Mouse (Mus musculus) forebrain, embryonic 15.5 days (tissue): ENCODE data around the gene Tceal7. TPM values are rescaled to one million over a fixed set of nuclear protein-coding genes. Genes with fewer than 3 reads are reported as not detected.
"Not testable (repeated sequence)": the region's sequence is repeated elsewhere in the genome, so short reads cannot be mapped to it uniquely, and the experiment has no call there.

Experiments used
- ATAC-seq: fragments of 200-750 bp; cut with Nextera tagmentation; replicated peaks from 2 replicates; pipeline ENCODE4 v1.8.0; 2017; ENCODE audit warnings: mild to moderate bottlenecking, moderate TSS enrichment, moderate library complexity
- H3K27ac ChIP-seq: fragments of 300-500 bp; sonication (generic); replicated peaks from 2 replicates; pipeline ENCODE4 v1.5.1; 2015; ENCODE audit warnings: mild to moderate bottlenecking, inconsistent platforms
- H3K27me3 ChIP-seq: fragments of 300-500 bp; sonication (generic); 2 replicates; pipeline ENCODE4 v1.6.1; 2015; ENCODE audit warnings: inconsistent platforms
- H3K36me3 ChIP-seq: fragments of 300-500 bp; sonication (generic); 2 replicates; pipeline ENCODE4 v1.6.1; 2015; ENCODE audit warnings: mild to moderate bottlenecking, inconsistent platforms
- H3K4me1 ChIP-seq: fragments of 300-500 bp; sonication (generic); 2 replicates; pipeline ENCODE4 v1.6.1; 2015; ENCODE audit warnings: inconsistent platforms
- H3K4me2 ChIP-seq: fragments of 300-500 bp; sonication (generic); replicated peaks from 2 replicates; pipeline ENCODE4 v1.6.1; 2015; ENCODE audit warnings: mild to moderate bottlenecking, inconsistent platforms
- H3K4me3 ChIP-seq: fragments of 300-500 bp; sonication (generic); 2 replicates; pipeline ENCODE4 v1.5.1; 2015; ENCODE audit warnings: mild to moderate bottlenecking, inconsistent platforms
- H3K9ac ChIP-seq: fragments of 300-500 bp; sonication (generic); replicated peaks from 2 replicates; pipeline ENCODE4 v1.6.1; 2015; ENCODE audit warnings: mild to moderate bottlenecking, inconsistent platforms
- H3K9me3 ChIP-seq: fragments of 300-500 bp; sonication (generic); 2 replicates; pipeline ENCODE4 v1.6.1; 2016; ENCODE audit warnings: inconsistent platforms
- WGBS: fragments of 180-500 bp; shearing (Covaris S2); methylation state at CpG from one replicate; pipeline ENCODE4 v1.1.7; 2015; ENCODE audit warnings: mixed read lengths; 5-methylcytosine and 5-hydroxymethylcytosine counted together
- polyA plus RNA-seq: library from polyadenylated mRNA; unstranded; fragments of >200 nt; fragmentation: Nextera tagmentation; extraction: Ambion mirVana; gene quantifications from 2 replicates; pipeline ENCODE4 v1.2.1, GENCODE M21; 2015

Gene Tceal7
- 1.3 and 1.4 TPM in 2 replicates for polyA plus RNA-seq

GRCm38 (mm10) chrX:136214729-136215677 lies at the start of gene Tceal7, which contains the start of gene Bex1:
Gene Tceal7, plus strand, starts transcription at chrX:136214779.
Gene Bex1, minus strand, starts transcription at chrX:136215513.
- not testable (repeated sequence) for H3K9me3 ChIP-seq, H3K4me1 ChIP-seq, H3K36me3 ChIP-seq, H3K27me3 ChIP-seq, H3K27ac ChIP-seq
- Histone ChIP-seq H3K4me3 (peak within 1 kb of the TSS; percentile 45), H3K4me2 (peak within 1 kb of the TSS; percentile 39), H3K9ac (peak within 1 kb of the TSS; percentile 46)
- peak; percentile 96 for ATAC-seq
- 21% methylated on average over 18 of the region's 67 CpGs for WGBS

- Histone ChIP-seq H3K4me1 (peaks cover 4% of the 10 kb centered on the region; the same call in 1 of the 2 replicates), H3K4me2 (peak overlapping the region; percentile 55), H3K36me3 (no peaks in the 10 kb centered on the region), H3K4me3 (peak overlapping the region; percentile 59), H3K9me3 (no peaks in the 10 kb centered on the region), H3K9ac (no peak overlapping the region), H3K27ac (no peak overlapping the region), H3K27me3 (no peaks in the 10 kb centered on the region)
- 64% methylated on average over 10 of the region's 10 CpGs for WGBS
- no peak for ATAC-seq
Measured at GRCm38 (mm10) chrX:136170625-136171024, 44.0 kb upstream of the Tceal7 start.

DNA sequence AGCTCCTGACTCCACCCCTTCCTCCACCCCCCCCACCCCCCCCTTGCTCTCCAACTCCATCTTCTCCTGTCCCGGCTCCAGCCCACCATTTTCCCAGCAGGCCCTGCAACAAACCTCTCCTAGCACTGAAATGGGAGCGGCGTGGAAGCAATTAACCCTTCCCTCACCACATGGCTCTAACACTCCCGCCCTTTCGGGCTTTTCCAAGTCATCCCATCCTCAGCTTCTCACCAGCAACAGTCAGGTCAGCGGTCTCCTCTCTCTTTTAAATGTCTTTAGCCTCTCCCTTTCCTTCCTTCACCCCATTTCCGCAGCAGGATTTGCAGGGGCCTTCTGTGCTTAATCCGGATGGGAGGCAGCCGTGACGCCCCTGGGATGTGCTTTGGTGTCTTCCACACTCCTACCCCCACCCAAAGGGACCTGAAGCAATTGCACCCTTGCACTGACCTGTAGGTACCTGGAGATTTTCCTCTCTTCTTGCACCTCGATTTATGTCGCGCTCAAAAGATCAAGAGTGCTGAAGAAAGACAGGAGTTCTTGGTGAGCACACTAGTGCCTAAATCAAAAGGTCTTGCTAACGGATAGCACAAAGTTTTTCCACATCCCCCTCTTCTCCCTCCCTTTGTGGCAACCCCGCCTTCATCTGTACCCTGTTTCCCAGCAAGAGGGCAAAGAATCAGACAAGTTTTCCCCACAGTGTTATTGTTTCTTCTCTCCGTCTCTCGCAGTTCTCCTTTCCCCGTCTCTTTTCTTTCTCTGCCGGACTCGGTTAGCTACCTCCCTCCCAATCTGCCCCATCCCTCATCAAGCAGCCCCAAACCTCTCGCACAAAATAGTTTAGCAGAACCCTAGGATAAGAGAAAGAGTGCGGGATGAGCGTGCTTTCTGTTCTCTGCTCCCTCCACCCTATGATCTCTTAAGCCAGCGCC lies 43.1 kb upstream of the Tceal7 start:
- no peaks in the 10 kb centered on the region for H3K9me3 ChIP-seq
- H3K36me3 ChIP-seq: no peaks in the 10 kb centered on the region
- peaks cover 4% of the 10 kb centered on the region; the same call in 1 of the 2 replicates for H3K4me1 ChIP-seq
- peak overlapping the region; percentile 86 for H3K27ac ChIP-seq
- no peaks in the 10 kb centered on the region for H3K27me3 ChIP-seq
- H3K4me3 ChIP-seq: peak overlapping the region; percentile 59
- ATAC-seq: peak; percentile 81
- 24% methylated on average over 24 of the region's 24 CpGs for WGBS
- peak overlapping the region; percentile 58 for H3K9ac ChIP-seq
- H3K4me2 ChIP-seq: peak overlapping the region; percentile 55

- no peaks in the 10 kb centered on the region for H3K27me3 ChIP-seq
- H3K4me1 ChIP-seq: peaks cover 4% of the 10 kb centered on the region; the same call in 1 of the 2 replicates
- WGBS: 21% methylated on average over 10 of the region's 10 CpGs
- peak within 1 kb of the TSS; percentile 58 for H3K9ac ChIP-seq
- peak within 1 kb of the TSS; percentile 55 for H3K4me2 ChIP-seq
- ATAC-seq: peak; percentile 98
- no peaks in the 10 kb centered on the region for H3K9me3 ChIP-seq
- no peaks in the 10 kb centered on the region for H3K36me3 ChIP-seq
- H3K4me3 ChIP-seq: peak within 1 kb of the TSS; percentile 59
- H3K27ac ChIP-seq: peak within 1 kb of the TSS; percentile 86
Measured at GRCm38 (mm10) chrX:136172118-136172551, 42.4 kb upstream of the Tceal7 start, which contains the start of gene Tceal8. Gene Tceal8, minus strand, starts transcription at chrX:136172342.

- H3K9ac ChIP-seq: peak overlapping the region; percentile 41; the same call in 1 of the 2 replicates
- no peaks in the 10 kb centered on the region for H3K9me3 ChIP-seq
- peak overlapping the region; percentile 59 for H3K4me3 ChIP-seq
- H3K4me2 ChIP-seq: peak overlapping the region; percentile 45
- WGBS: 25% methylated on average over 10 of the region's 10 CpGs
- no peaks in the 10 kb centered on the region for H3K36me3 ChIP-seq
- peaks cover 4% of the 10 kb centered on the region; the same call in 1 of the 2 replicates for H3K4me1 ChIP-seq
- ATAC-seq: no peak
- H3K27me3 ChIP-seq: no peaks in the 10 kb centered on the region
- H3K27ac ChIP-seq: peak overlapping the region; percentile 86; the same call in 1 of the 2 replicates
Measured at GRCm38 (mm10) chrX:136172786-136173185, 41.8 kb upstream of the Tceal7 start.

DNA sequence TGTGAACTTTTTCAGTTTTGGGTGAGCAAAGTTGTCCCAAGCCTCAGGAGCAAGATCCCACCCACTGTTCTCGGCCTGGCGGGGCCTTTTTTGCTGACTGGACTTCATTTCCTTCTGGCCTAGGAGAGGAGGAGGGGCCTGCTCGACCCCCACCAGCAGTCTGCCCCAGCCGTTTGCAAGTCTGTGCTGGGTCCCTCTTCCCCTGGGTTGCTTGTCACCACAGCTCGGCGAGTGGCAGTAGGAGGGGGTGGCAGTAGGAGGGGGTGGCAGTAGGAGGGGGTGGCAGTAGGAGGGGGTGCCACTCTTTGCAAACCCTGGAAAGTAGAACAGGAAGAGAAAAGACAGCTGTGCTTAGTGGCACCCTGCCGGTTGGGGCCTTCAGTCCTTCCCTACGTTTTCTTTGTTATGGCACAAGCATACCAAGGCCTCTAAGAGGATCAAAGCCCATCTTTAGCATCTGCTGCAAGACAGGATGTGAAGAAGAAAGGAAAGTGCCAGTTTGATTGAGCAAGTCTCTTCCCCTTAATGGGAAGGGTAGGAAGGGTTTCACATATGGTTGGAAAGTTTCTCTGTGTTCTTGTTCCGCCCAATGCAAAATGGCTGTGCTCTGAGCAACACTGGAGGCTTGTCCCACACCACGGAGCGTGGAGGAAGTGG lies 33.6 kb upstream of the Tceal7 start:
- H3K27ac ChIP-seq: no peak overlapping the region

GRCm38 (mm10) chrX:136183107-136183506 lies 31.5 kb upstream of the Tceal7 start:
- no peak overlapping the region for H3K4me2 ChIP-seq
- no peaks in the 10 kb centered on the region for H3K27me3 ChIP-seq
- no peak for ATAC-seq
- no peak overlapping the region for H3K9ac ChIP-seq
- no peak overlapping the region for H3K4me3 ChIP-seq
- H3K27ac ChIP-seq: no peak overlapping the region
- no peaks in the 10 kb centered on the region for H3K4me1 ChIP-seq
- WGBS: 95% methylated on average over 1 of the region's 1 CpGs
- no peaks in the 10 kb centered on the region for H3K9me3 ChIP-seq
- H3K36me3 ChIP-seq: no peaks in the 10 kb centered on the region

More for the DNA sequence above, 33.6 kb upstream of the Tceal7 start:
- no peaks in the 10 kb centered on the region for H3K9me3 ChIP-seq
- H3K27me3 ChIP-seq: no peaks in the 10 kb centered on the region
- no peak overlapping the region for H3K9ac ChIP-seq
- no peak for ATAC-seq
- H3K4me1 ChIP-seq: no peaks in the 10 kb centered on the region
- no peak overlapping the region for H3K4me2 ChIP-seq
- WGBS: 20% methylated on average over 11 of the region's 11 CpGs
- no peak overlapping the region for H3K4me3 ChIP-seq
- H3K36me3 ChIP-seq: no peaks in the 10 kb centered on the region

DNA sequence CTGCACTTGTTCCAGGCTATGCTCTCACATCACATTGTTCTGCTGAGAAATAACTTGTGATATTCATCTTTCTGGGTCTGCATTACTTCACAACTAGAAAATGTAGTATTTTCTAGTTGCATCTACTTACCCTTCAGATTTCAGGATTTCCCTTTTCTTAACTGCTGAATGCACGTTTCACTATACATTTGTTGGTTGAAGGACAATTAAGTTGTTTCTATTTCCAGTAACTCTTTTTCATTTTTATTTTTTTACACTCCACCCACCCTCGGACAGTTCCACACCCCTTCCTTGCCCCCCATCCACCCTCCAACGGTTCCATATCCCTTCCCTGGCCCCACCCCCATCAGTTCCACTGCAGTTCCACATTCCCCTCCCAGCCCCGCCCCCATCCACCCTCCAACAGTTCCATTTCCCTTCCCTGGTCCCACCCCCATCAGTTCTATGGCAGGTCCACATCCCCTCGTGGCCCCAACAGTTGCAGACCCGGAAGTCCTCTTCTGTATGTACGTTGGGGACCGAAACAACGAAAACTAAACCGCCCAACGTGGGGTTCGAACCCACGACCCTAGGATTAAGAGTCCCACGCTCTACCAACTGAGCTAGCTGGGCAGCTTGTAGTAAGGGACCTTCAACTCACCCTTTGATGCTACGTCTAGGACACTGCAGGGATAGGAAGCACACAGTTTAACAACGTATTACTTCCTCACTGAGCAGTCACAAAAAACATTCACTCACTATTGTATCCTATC lies 19.2 kb upstream of the Tceal7 start:
- H3K4me3 ChIP-seq: no peak overlapping the region
- no peaks in the 10 kb centered on the region for H3K9me3 ChIP-seq
- H3K4me2 ChIP-seq: no peak overlapping the region
- WGBS: 81% methylated on average over 16 of the region's 16 CpGs
- no peaks in the 10 kb centered on the region for H3K36me3 ChIP-seq
- no peak for ATAC-seq
- H3K9ac ChIP-seq: no peak overlapping the region
- no peaks in the 10 kb centered on the region for H3K4me1 ChIP-seq
- H3K27ac ChIP-seq: no peak overlapping the region
- H3K27me3 ChIP-seq: no peaks in the 10 kb centered on the region

DNA sequence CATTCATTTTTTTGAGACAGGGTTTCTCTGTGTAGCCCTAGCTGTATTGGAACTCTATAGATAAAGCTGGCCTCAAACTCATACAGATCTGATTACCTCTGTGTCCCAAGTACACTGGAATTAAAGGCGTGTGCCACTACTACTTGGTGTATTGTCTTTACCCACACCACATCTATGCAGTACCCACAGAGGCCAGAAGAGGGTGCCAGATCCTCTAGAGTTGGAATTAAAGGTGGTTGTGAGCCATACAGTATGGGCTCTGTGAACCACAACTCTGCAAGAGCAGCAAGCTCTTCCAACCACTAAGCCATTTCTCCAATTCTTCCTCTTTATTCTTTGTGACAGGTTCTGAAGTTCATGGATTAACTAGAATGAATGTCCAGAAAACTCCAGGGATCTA lies 17.7 kb upstream of the Tceal7 start:
- Histone ChIP-seq H3K4me3 (no peak overlapping the region), H3K27me3 (no peaks in the 10 kb centered on the region), H3K4me2 (no peak overlapping the region), H3K9me3 (no peaks in the 10 kb centered on the region), H3K36me3 (no peaks in the 10 kb centered on the region), H3K4me1 (no peaks in the 10 kb centered on the region), H3K27ac (no peak overlapping the region), H3K9ac (no peak overlapping the region)
- 42% methylated on average over 1 of the region's 1 CpGs for WGBS
- ATAC-seq: no peak

DNA sequence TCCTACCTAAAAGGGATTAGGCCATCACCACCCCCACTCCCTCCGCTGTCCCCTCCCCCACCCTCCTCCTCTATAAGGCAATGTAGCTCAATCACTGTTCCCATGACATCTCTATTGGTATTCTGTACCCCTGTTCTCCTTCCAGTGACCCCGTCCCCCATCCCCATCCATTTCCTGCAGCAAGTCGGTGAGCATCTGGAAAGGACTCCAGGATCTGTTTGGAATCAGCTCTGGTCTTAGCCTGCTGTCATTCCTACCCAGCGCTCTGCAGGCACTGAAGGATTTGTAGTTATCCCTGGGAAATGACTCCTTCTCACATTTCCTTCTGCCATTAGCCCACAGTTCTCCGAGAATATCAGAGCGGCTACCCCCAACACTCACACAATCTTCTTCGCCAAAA lies 11.3 kb upstream of the Tceal7 start:
- 20% methylated on average over 7 of the region's 7 CpGs for WGBS
- H3K27ac ChIP-seq: peak overlapping the region; percentile 55
- H3K27me3 ChIP-seq: no peaks in the 10 kb centered on the region
- H3K9me3 ChIP-seq: no peaks in the 10 kb centered on the region
- H3K4me3 ChIP-seq: peak overlapping the region; percentile 47
- peak overlapping the region; percentile 51 for H3K4me2 ChIP-seq
- no peaks in the 10 kb centered on the region for H3K4me1 ChIP-seq
- H3K36me3 ChIP-seq: no peaks in the 10 kb centered on the region
- no peak; the same call in none of the 2 replicates for ATAC-seq
- peak overlapping the region; percentile 47 for H3K9ac ChIP-seq

DNA sequence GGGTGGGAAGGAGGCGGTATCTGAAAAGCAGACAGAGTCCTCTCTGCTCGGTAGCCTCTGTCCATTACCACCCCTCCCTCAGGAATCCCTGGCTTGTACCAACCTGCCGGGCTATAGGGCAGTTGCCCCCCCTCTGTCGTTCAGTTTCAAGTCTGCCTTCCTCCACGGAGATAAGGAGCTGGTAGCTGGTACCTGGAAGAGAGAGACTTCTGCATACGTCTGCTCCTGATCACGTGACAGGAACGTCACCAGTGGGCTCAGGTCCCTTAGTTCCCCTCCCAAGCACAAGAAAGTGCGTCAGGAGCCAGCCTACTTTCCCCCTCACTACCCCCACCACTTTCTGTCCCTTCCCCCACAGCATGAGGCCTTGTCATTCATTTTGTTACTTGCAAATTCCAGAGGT lies 10.9 kb upstream of the Tceal7 start, which contains the start of gene Tceal5:
TSS of gene Tceal5 (minus strand) at position 213 of the 403 bp plus-strand sequence.
- H3K27me3 ChIP-seq: no peaks in the 10 kb centered on the region
- H3K4me1 ChIP-seq: no peaks in the 10 kb centered on the region
- WGBS: 11% methylated on average over 9 of the region's 9 CpGs
- peak within 1 kb of the TSS; percentile 47 for H3K9ac ChIP-seq
- peak within 1 kb of the TSS; percentile 51 for H3K4me2 ChIP-seq
- no peaks in the 10 kb centered on the region for H3K36me3 ChIP-seq
- peak; percentile 92 for ATAC-seq
- H3K9me3 ChIP-seq: no peaks in the 10 kb centered on the region
- peak within 1 kb of the TSS; percentile 47 for H3K4me3 ChIP-seq
- peak within 1 kb of the TSS; percentile 55 for H3K27ac ChIP-seq
